Mouse (Mus musculus) monocyte, adult 2 months (primary cell): ENCODE data around the gene Hist1h4b.
"Not testable (repeated sequence)": the region's sequence is repeated elsewhere in the genome, so short reads cannot be mapped to it uniquely, and the experiment has no call there.

Experiments used
- DNase-seq, 2 experiments: peaks; one replicate each; pipeline ENCODE4 v3.0.0; 2022; ENCODE audit warnings: low spot score in 2 of 2, low read depth in 1 of 2

Gene Hist1h4b

DNA sequence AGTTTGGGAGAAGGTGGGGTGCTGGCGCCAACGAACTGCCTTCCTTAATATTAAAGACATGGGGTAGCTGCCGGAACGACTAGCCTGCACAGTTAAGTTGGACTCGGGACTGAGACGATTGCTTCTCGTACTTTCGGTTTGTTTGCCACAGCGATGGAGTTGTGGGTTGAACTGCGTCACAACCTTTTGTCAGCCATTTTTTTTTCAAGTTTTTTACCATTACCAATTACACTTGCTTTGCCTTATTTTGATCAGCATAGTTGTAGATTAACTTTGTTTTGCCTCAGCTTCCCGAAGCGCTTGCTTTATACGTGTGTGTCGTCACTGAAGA is 16.9 kb upstream of the Hist1h4b start:
- no peak for DNase-seq

DNA sequence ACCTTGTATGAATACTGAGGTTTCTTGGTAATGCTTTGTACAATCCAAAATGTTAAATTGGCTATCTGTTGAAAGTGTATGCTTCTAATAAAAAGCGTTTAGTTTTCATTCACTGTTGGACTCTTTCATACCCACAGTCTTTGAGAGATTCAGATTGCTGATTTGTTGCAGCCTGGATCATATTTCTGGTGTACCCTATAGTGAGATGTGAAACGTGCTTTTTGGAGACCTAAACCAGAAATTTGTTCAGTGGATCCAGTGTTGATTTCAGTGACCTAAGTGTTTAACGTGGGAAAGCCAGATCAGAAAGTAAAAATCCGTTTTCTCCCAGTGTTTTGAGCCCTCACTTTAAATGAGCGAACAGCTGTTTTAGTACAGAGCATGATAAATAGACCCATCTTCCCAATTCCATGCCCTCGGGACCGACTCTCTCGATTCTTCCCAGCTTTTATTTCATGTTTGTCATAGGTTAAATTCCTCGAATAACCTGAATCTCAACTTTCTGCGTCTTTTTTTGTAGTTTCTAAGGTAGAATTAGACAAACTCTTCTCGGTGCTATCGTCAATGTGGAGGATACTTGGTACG is 16.5 kb upstream of the Hist1h4b start:
- no peak for DNase-seq

DNA sequence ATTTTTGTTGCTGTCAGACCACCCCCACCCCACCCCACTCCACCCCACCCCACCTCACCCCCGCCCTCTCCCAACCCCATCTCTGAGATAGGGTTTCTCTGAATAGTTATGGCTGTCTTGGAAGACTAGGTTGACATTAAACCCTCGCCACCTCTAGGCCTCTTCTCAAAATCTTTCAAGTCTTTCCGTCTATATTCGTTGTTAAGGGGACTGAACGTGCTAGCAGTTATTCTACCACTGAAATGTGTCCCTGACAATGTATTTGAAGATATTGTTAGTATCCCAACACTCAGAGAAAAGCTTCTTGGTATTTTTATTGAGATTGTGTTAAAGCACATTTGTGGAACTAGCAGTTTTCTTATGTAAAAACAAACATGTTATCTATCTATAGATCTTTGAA is 15.9 kb upstream of the Hist1h4b start:
- DNase-seq, result no peak

DNA sequence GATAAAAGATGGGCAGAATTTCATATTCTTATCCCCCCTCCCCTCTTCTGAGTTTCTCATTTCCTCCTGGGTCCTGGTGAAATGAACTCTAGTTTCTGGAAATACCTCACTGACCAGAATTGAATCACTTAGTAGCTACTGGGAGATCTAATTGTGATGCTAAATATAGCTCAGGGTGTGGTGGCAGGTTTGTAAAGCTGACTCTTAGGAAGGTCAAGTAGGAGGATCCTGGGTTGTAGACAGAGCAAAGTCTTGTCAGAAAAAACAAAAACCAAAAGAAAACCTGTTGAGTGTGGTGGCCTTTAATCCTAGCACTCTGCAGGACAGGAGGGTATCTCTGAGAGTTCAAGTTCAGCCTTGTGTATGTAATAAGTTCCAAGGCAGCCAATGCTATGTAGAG is 14.8 kb upstream of the Hist1h4b start:
- no peak for DNase-seq

DNA sequence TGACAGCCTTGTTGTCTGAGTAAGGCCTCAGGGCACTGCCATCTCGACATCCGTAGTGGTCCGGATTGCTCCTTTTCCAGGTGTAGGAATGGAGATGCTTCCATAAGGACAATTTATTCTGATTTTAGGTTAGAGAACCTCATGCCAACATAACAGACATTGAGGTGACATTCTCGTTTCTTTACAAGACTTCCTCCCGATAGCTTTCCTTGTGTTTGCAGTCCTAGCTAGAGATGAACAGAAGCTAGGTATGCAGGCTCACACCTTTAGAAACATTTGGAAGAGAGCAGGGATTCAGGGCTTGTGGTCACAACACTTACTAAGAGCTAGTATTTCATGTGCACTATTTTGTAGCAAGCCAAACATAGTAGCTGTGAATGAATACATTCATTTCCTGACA is 13.6 kb upstream of the Hist1h4b start:
- no peak for DNase-seq

DNA sequence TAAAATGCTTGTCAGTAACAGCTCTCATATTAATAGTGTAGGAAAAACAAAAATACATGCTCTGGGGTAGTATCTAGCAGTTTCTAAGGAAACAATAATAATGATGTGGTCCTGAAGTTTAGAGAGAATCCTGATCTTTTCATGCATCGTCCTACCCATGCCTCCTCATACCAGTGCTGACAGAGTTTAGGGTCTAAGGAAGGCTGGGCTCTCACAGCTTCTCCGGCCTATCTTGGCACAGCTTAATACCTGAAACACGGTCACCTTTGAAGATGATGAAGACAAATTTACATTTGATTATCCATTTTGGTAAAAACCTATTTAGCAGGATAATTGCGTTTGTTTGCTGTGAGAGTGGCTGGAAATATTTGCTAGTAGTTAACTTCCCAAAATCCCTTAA is 12.8 kb upstream of the Hist1h4b start:
- no peak for DNase-seq

DNA sequence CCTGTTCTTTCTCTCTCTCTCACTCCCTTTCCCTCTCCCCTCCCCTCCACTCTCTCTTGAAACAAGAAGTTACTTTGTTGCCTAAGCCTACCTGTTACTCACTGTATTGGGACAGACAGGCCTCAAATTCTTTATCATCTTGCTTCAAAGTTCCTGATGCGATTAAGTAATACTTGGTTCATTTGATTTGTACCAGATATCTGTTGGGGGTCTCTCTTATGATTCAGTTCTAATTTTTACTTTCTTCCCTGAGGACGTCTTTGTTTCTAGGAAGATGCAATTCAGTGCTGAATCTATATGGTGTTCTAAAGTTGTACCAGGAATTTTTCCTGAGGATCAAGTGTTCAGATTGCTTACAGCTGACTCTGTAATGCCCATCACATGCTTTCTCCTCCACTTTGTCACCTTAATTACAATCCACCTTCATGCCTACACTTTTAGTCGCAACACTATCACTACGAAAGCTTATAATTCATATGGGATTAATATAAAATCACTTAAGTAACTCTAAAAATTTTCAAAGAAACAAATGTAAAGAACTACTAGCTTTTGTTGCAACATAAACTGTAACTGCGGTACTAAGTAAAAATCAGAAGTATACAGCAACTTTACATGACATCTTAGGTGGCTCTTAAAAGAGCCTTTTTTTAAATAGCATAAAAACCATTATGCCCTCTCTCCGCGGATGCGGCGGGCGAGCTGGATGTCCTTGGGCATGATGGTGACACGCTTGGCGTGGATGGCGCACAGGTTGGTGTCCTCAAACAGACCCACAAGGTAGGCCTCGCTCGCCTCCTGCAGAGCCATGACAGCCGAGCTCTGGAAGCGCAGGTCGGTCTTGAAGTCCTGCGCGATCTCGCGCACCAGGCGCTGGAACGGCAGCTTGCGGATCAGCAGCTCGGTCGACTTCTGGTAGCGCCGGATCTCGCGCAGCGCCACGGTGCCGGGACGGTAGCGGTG is 12.1 kb upstream of the Hist1h4b start:
- DNase-seq, result no peak

DNA sequence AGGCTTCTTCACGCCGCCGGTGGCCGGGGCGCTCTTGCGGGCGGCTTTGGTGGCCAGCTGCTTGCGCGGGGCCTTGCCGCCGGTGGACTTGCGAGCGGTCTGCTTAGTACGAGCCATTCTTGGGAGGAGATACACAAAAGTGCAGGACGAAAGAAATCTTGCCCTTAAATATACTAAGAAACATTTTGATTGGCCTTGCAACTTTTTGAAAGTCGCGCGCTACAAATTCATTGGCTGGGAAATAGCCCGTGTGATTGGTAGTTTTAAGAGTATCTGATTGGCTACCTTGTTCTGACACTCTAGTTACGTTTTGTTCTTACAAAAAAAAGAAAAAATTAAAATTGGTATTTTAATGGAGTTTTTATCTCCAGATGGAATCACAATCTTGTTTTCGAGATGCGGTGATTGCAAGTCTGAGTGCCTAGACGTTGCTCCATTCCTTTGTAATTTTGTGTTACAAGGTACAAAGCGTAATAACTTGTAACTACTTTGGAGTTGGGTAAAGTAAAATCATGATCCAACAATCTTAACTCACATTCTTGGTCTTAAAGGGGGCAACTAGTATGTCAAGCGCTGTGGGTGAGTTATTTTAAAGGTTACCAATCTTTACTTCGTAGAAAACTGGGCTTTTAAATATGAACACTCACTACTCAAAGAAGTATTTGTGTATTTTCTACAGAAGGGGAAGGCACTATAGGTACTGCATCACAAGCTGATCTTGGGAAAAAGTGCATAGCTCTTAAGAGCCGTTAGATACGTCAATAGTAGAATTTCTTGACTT is 11.2 kb upstream of the Hist1h4b start, which contains the start of gene Hist1h3c:
TSS of gene Hist1h3c (minus strand) at position 222 of the 781 bp plus-strand sequence.
- peak in 1 of 2 experiments; percentile 48 for DNase-seq

DNA sequence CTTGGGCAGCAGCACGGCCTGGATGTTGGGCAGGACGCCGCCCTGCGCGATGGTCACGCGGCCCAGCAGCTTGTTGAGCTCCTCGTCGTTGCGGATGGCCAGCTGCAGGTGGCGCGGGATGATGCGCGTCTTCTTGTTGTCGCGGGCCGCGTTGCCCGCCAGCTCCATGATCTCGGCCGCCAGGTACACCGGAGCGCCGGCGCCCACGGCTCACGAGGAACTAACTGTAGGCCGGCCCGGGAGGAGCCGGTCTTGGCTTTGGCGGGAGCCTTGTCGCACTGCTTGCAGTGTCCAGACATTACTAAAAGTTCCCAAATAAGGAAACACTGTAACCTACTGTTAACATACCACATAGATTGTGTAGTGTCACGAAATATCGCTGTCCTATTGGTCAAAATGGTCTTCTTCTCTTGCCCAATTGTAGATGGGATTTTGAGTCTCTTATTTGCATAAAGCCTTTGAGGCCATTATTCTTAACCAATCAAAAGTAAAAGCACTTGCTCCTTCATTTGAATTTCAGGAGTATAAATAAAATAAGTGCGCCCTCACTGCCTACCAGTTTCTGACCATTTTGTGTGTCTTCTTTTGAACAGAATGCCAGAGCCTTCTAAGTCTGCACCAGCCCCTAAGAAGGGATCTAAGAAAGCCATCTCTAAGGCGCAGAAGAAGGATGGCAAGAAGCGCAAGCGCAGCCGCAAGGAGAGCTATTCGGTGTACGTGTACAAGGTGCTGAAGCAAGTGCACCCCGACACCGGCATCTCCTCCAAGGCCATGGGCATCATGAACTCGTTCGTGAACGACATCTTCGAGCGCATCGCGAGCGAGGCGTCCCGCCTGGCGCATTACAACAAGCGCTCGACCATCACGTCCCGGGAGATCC is 10.4 kb upstream of the Hist1h4b start, which contains the start of gene Hist1h2bb:
TSS of gene Hist1h2bb (plus strand) at position 534 of the 880 bp plus-strand sequence.
- DNase-seq, result peak; percentile 62 to 72

DNA sequence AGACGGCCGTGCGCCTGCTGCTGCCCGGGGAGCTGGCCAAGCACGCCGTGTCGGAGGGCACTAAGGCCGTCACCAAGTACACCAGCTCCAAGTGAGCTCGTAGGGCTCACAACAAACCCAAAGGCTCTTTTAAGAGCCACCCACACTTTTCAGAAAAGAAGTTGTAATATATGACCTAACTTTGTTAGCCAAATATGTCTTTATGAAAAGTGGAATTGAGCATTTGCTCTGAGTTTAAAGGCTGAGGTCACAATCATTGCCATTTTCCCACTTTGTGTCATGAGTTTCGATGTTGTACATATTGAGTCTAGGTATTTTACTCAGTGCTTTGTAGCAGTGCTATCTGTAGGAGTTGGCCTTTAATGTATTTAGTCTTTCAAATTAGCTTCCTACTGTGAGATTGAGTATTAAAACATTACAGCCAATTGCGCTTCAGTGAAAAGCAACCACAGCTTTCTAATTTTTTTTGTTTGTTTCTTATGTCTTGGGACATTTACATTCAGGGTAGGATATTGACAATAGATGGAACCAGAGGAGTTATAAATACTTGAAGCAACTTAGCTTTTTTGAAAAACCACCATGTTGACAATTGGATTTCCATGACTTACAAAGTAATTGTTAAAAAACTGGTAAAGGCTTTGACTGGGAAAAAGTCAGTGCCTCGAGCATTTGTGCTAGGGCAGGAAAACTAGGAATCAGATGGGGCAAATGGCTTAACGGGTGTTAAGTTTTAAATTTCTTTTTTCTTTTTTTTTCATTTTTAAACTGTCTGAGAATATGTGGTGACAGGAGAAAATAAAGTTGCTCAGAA is 9.5 kb upstream of the Hist1h4b start:
- DNase-seq, result no peak

DNA sequence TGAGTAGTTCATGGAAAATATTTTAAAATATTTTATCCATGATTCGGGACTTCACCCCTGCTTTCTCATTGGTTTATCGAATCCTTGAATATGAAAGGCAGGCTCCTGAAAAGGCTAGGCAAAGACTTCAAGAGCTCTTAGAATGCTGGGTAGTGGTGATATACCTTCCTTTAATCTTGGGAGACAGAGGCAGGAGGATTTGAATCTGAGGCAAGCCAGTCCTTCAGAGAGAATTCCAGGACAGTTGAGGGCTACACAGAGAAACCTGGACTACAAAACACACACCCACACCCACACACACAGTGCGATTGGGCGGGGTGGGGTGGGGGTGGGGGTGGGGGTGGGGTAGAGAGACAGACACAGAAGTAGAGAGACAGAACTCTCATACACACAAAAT is 8.9 kb upstream of the Hist1h4b start:
- DNase-seq, result no peak

DNA sequence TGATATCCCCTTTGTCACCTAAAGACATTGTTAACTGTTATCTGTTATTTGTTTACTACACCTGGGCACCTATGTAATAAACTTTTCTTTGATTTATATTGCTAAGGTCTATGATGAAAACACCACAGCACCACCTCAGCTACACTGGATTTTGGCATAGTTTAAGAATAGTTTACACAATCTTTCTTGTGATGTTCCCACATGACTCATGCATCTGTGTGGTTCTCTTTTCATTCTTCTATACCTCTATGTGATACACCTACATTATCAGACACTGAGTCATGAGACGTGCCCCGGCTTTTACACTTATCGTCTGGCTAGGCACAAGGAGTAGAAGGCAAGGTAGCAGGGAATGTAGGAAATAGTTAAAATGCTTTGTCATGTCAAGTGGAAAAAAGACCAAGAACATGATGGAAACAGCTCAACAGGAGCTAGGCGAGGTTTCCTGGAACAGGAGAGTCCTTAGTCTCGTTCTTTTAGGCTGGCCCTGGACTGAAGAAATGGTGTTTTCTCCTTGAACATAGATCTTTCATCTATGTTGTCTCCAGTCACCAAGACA is 7.2 kb upstream of the Hist1h4b start:
- DNase-seq, result no peak

DNA sequence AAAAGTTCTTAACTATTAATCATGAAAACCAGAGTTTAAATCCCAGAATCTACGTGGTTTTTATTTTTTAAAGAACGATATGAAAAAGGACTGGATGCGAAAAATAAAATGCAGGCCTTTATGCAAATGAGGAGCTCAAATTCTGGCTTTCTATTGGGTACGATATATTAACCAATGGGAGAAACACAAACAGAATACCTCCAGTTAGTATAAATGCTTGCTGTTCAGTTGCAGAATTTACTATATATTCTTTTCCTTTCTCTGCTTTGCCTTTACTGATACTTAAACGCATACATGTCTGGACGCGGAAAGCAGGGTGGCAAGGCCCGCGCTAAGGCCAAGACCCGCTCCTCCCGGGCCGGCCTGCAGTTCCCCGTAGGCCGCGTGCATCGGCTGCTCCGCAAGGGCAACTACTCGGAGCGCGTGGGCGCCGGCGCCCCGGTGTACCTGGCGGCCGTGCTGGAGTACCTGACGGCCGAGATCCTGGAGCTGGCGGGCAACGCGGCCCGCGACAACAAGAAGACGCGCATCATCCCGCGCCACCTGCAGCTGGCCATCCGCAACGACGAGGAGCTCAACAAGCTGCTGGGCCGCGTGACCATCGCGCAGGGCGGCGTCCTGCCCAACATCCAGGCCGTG is 5.9 kb upstream of the Hist1h4b start, which contains the start of gene Hist1h2ab:
TSS of gene Hist1h2ab (plus strand) at position 288 of the 639 bp plus-strand sequence.
- DNase-seq, result not testable (repeated sequence)

DNA sequence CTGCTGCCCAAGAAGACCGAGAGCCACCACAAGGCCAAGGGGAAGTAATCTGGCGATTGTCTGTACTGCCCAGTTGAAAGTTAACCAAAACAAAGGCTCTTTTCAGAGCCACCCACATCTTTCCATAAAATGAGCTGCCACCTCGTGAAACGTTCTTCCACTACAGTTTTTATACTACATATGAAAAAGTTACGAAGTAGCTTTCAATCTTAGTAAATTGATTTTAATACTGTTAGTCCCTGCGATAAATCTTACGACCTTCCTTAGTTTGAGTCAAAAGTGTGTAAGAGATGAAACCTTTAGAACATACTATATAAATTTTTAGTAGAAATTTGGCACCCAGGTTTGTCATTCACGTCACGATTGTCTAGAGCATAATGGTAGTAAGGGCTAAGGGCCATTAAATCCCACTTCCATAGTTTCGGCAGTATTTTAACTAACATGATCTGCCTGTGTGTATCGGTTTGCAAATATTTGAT is 5.3 kb upstream of the Hist1h4b start:
- peak in 1 of 2 experiments; percentile 30 for DNase-seq

DNA sequence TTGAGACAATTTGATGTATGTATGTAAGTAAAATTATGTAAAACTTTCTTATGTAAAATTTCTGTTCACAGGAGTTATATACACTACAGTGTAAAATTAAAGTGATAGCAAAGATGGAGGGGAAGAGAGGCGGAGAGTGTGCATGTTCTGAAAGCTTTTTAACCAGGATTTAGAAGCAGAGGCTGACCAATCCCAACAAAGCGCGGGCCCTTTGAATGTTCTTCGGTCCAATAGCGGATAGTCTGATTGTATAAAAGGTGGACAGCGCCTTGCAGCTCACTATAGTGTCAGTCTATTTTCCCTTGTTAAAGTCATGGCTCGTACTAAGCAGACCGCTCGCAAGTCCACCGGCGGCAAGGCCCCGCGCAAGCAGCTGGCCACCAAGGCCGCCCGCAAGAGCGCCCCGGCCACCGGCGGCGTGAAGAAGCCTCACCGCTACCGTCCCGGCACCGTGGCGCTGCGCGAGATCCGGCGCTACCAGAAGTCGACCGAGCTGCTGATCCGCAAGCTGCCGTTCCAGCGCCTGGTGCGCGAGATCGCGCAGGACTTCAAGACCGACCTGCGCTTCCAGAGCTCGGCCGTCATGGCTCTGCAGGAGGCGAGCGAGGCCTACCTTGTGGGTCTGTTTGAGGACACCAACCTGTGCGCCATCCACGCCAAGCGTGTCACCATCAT is 4.6 kb upstream of the Hist1h4b start, which contains the start of gene Hist1h3b:
TSS of gene Hist1h3b (plus strand) at position 201 of the 675 bp plus-strand sequence.
- DNase-seq, result peak; percentile 61 to 66

DNA sequence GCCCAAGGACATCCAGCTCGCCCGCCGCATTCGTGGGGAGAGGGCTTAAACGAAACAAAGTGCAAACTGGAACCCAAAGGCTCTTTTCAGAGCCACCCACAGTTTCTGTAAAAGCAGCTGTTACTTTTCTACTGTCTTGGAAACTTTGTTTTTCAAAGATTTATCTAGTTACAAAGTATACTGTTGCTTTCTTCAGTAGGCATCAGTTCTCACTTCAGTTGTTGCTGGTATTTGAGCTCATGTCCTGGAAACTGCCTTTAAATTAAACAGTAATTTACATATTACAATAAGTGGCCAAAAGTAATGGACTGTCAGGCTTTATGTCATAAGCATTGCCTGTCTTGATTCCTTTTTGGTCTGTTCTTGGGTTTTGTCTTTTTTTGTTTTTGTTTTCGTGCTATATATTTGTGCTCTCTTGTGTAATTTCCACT is 4.1 kb upstream of the Hist1h4b start:
- no peak for DNase-seq

DNA sequence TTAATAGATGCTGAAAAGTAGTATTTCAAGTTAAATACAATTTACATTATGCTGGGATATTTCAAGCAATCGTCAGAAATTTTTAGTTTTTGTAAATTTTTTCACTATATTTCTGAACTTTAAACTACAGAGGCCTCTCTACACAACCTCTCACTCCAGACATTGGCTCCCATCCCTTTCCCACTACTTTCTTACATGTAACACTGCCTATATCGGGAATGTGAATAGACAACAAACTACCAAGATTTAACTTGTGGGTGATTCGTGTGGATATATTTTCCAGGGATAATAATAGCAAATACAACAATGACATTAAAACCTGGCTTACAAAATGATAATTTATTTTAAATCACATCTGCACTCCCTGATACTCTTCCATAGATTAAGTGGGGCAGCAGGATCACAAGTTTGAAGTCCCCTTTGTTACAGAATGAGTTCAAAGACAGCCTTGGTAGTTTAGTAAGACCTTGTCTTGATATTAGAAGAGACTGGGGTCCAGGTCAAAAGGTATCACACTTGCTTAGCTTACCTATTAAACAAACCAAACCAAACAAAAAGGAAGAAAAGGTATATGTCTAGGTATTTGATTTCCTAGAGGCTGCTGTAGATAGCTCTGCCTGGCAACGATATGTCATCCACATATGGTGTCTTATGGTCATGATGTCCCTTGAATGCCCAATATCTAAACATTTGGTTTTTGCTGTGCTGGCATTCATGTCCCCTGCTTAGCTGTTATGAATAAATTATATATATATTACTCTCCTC is 3.3 kb upstream of the Hist1h4b start:
- DNase-seq, result no peak
